In genomic region chr11:24129358-24130185, GRCm38 (mm10) we compare ENCODE assay signal across 1 mouse cellular context.
TF ChIP-seq lines count a peak whose summit lies in the region.

No protein-coding gene starts in this region.

TF ChIP-seq in CH12.LX, 34 proteins besides CTCF, POLR2A, EP300 and RAD21 (continued from another document):
- TF ChIP-seq ZC3H11A (IDR thresholded peaks at IDR 0.05; ENCODE audit: low read depth, low read length) (no peak), E2F4 (IDR thresholded peaks at IDR 0.05; ENCODE audit: insufficient replicate concordance, low read depth, low read length) (no peak), JUN (IDR thresholded peaks at IDR 0.05; ENCODE audit: insufficient read depth, low read depth, low read length) (no peak), IRF4 (IDR thresholded peaks at IDR 0.05; ENCODE audit: low read depth, low read length) (no peak), CHD2 (IDR thresholded peaks at IDR 0.05; ENCODE audit: low read length) (no peak), MYC (IDR thresholded peaks at IDR 0.05; ENCODE audit: low read depth, low read length) (no peak), ZKSCAN1 (IDR thresholded peaks at IDR 0.05; ENCODE audit: borderline replicate concordance, low read depth, low read length) (no peak)
